Mouse (Mus musculus) mesoderm, embryonic 11.5 days (tissue): ENCODE measurements at regions not wholly inside any gene's neighbourhood (a gene's known extent, or its start where the extent isn't known, plus 50 kb on each side); places are given as distances from the start of the nearest gene placed in this dataset.

Source experiments
- DNase-seq: peaks from one replicate; pipeline ENCODE4 v3.0.0-alpha.2; 2012; ENCODE audit warnings: low read depth, low spot score

DNA sequence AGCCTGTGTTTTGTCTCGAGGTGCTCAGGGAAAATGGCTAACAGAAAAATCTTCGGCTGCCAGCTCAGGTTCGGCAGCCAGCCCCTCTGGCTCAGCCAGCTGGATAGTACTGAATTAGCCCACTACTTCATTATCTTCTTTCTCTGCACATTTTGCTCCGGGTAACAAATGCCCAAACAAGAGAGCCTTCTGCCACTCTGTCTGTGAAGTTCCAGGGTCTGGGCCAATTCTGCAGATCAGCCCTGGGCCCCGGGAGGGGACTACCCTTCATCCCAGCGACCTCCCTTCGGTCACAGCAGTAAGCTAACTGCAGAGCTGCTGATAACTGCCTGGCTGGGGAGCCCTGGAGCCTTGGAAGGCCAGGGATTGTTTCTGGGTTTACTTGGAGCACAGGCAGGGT lies 119.6 kb upstream of the Ofcc1 start:
- no peak for DNase-seq

DNA sequence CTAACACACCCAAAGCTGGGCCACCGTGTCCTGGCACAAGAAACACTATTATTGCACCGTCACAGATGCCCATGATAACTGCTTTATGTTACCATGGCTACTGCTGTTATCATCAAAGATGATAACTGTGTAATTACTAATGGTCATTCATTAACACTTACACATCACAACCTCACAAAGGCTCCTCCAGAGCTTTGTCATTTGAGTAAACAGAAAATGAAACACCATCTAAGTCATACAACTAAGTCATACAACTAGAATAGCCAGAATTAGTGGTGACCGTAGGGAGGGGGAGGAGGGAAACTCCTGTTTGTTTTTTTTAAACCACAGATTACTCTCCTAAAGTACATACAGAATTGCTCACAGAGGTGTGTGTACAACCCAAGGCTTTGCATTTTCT lies 111.4 kb upstream of the Ofcc1 start:
- no peak for DNase-seq

- DNase-seq = no peak
Observed at GRCm38 (mm10) chr13:40469162-40469561, 107.9 kb upstream of the Ofcc1 start.

- DNase-seq = no peak
Observed at GRCm38 (mm10) chr13:40453360-40453759, 92.1 kb upstream of the Ofcc1 start.

DNA sequence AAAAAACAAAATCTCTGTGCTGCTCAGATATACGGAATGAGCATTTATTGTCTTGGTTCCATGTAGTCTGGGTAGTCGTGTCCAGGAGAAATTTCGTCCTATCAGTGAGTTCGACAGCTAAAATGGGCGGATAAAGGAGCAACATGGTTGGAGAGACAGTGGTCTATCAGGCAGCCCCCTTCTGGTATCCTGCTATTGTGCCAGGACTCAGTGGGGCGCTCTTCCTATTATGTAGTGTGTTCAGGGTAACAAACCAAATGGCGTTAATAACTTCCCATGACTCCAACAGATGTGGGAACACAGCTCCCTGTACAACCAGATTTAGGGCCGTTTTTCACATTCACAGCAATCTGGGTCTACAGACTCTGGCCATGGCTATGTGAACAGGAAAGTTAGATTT lies 68.6 kb upstream of the Ofcc1 start:
- no peak for DNase-seq

DNA sequence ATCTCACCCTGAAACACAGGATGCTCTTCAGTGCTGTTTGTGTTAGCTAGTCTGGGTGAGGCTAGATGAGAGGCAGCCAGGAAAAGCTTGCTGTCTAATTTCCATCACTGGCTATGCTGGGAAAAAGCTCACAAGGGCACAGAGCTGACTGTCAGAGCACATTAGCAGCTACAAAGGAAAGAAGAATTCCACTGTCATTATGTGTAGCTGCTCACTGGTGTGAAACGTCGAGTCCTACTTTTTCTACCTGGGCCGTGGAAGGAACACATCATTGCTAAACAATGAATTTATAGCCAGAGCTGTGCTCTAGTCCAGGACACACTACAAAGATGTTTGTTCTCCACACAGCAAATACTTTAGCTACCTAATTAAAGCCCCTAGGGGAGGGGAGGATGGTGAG lies 61.8 kb upstream of the Ofcc1 start:
- no peak for DNase-seq

- peak; percentile 64 for DNase-seq
Observed at GRCm38 (mm10) chr13:40417856-40418255, 56.6 kb upstream of the Ofcc1 start.

DNA sequence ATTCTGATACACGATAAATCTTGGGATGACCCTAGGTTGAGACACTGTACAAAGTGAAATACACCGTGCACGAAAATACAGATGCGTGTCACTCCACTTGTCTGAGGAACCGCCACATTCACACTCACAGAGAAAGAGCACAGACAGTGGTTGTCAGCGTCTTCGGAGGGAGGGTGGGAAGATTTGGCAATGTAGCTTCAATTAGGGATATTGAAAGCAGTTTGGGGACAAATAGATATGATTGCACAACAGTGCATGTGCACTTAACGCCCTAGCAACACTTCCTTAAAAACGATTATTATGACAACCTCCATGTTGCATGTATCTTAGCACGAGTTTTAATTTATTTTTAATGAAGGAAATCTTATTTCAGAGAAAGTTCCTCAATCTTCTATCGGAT lies 51.8 kb upstream of the Ofcc1 start:
- DNase-seq = no peak
